Mouse (Mus musculus): ENCODE measurements at regions not wholly inside any gene's neighbourhood (a gene's known extent, or its start where the extent isn't known, plus 50 kb on each side); places are given as distances from the start of the nearest gene placed in this dataset.

- in situ Hi-C loops (cut with MboI, MseI), result no loop called here
Measured at GRCm38 (mm10) chr17:45966736-45967135, 65.4 kb downstream of the Vegfa start.

GRCm38 (mm10) chr17:45964031-45964430, 68.1 kb downstream of the Vegfa start:
- in situ Hi-C loops (cut with MboI, MseI), result no loop called here

GRCm38 (mm10) chr17:45963332-45963731, 68.8 kb downstream of the Vegfa start:
- in situ Hi-C loops (cut with MboI, MseI), result no loop called here

GRCm38 (mm10) chr17:45961626-45962319, 70.4 kb downstream of the Vegfa start:
- in situ Hi-C loops (cut with MboI, MseI), result no loop called here

- in situ Hi-C loops (cut with MboI, MseI), result no loop called here
Measured at GRCm38 (mm10) chr17:45958094-45958881, 73.9 kb downstream of the Vegfa start.

GRCm38 (mm10) chr17:45955481-45955880, 76.7 kb downstream of the Vegfa start:
- in situ Hi-C loops (cut with MboI, MseI), result no loop called here

GRCm38 (mm10) chr17:45954824-45955223, 77.3 kb downstream of the Vegfa start:
- in situ Hi-C loops (cut with MboI, MseI), result no loop called here

- in situ Hi-C loops (cut with MboI, MseI), result no loop called here
Measured at GRCm38 (mm10) chr17:45953523-45953922, 78.6 kb downstream of the Vegfa start.

GRCm38 (mm10) chr17:45950533-45951164, 81.5 kb downstream of the Vegfa start:
- in situ Hi-C loops (cut with MboI, MseI), result no loop called here

GRCm38 (mm10) chr17:45949141-45949540, 83.0 kb downstream of the Vegfa start:
- in situ Hi-C loops (cut with MboI, MseI), result no loop called here

GRCm38 (mm10) chr17:45948314-45948935, 83.7 kb downstream of the Vegfa start:
- in situ Hi-C loops (cut with MboI, MseI), result no loop called here

- in situ Hi-C loops (cut with MboI, MseI), result no loop called here
Measured at GRCm38 (mm10) chr17:45945005-45945404, 87.2 kb downstream of the Vegfa start.

- in situ Hi-C loops (cut with MboI, MseI), result no loop called here
Measured at GRCm38 (mm10) chr17:45943244-45943643, 88.9 kb downstream of the Vegfa start.

GRCm38 (mm10) chr17:45941890-45942375, 90.2 kb downstream of the Vegfa start:
- in situ Hi-C loops (cut with MboI, MseI), result no loop called here

GRCm38 (mm10) chr17:45940121-45940813, 91.9 kb downstream of the Vegfa start:
- in situ Hi-C loops (cut with MboI, MseI), result no loop called here

- in situ Hi-C loops (cut with MboI, MseI), result no loop called here
Measured at GRCm38 (mm10) chr17:45938284-45938683, 93.9 kb downstream of the Vegfa start.

GRCm38 (mm10) chr17:45936577-45936976, 95.6 kb downstream of the Vegfa start:
- in situ Hi-C loops (cut with MboI, MseI), result no loop called here

GRCm38 (mm10) chr17:45935291-45935690, 96.9 kb downstream of the Vegfa start:
- in situ Hi-C loops (cut with MboI, MseI), result no loop called here

GRCm38 (mm10) chr17:45934002-45934401, 98.2 kb downstream of the Vegfa start:
- in situ Hi-C loops (cut with MboI, MseI), result no loop called here

GRCm38 (mm10) chr17:45933034-45933433, 99.1 kb downstream of the Vegfa start:
- in situ Hi-C loops (cut with MboI, MseI), result no loop called here

- in situ Hi-C loops (cut with MboI, MseI), result no loop called here
Measured at GRCm38 (mm10) chr17:45932611-45933010, 99.6 kb downstream of the Vegfa start.

Measured in T-helper 17 cell (primary cell).